Mouse (Mus musculus) limb, embryonic 11.5 days (tissue): ENCODE results near the gene Dmrta2. TPM values are rescaled to one million over a fixed set of nuclear protein-coding genes. Genes with fewer than 3 reads are reported as not detected.

Source experiments
- ATAC-seq: fragments of 200-750 bp; cut with Nextera tagmentation; 2 replicates; pipeline ENCODE4 v1.8.0; 2017; ENCODE audit warnings: low read depth; ENCODE audit not compliant: insufficient number of reproducible peaks, low FRiP score, low TSS enrichment
- DNase-seq: peaks from one replicate; pipeline ENCODE4 v3.0.0-alpha.2; 2015; ENCODE audit warnings: low spot score
- H3K27ac ChIP-seq: fragments of 300-500 bp; sonication (generic); replicated peaks from 2 replicates; pipeline ENCODE4 v1.5.1; 2014; ENCODE audit warnings: low read depth, mild to moderate bottlenecking, low read length
- H3K27me3 ChIP-seq: fragments of 300-500 bp; sonication (generic); 2 replicates; pipeline ENCODE4 v1.6.1; 2014; ENCODE audit warnings: mild to moderate bottlenecking, low read length, mixed read lengths; ENCODE audit not compliant: control insufficient read depth, insufficient read depth
- H3K36me3 ChIP-seq: fragments of 300-500 bp; sonication (generic); 2 replicates; pipeline ENCODE4 v1.6.1; 2014; ENCODE audit warnings: mild to moderate bottlenecking, low read length, moderate library complexity, mixed read lengths; ENCODE audit not compliant: control insufficient read depth, insufficient read depth
- H3K4me1 ChIP-seq: fragments of 300-500 bp; sonication (generic); 2 replicates; pipeline ENCODE4 v1.6.1; 2014; ENCODE audit warnings: low read length, mixed read lengths; ENCODE audit not compliant: control insufficient read depth, insufficient read depth
- H3K4me2 ChIP-seq: fragments of 300-500 bp; sonication (generic); 2 replicates; pipeline ENCODE4 v1.6.1; 2014; ENCODE audit warnings: low read depth, mild to moderate bottlenecking, moderate library complexity; ENCODE audit not compliant: severe bottlenecking
- H3K4me3 ChIP-seq: fragments of 300-500 bp; sonication (generic); 2 replicates; pipeline ENCODE4 v1.5.1; 2014; ENCODE audit warnings: low read depth, low read length
- H3K9ac ChIP-seq: fragments of 300-500 bp; sonication (generic); 2 replicates; pipeline ENCODE4 v1.6.1; 2014; ENCODE audit warnings: mild to moderate bottlenecking, low read length
- H3K9me3 ChIP-seq: fragments of 300-500 bp; sonication (generic); 2 replicates; pipeline ENCODE4 v1.6.1; 2016; ENCODE audit warnings: low read length; ENCODE audit not compliant: control insufficient read depth
- WGBS: fragments of 180-500 bp; shearing (Covaris S2); extraction: QIAGEN DNeasy Blood & Tissue Kit; methylation state at CpG from one replicate; pipeline ENCODE4 v1.1.7; 2014; 5-methylcytosine and 5-hydroxymethylcytosine counted together
- polyA plus RNA-seq: library from polyadenylated mRNA; unstranded; fragments of >200 nt; fragmentation: Nextera tagmentation; extraction: Ambion mirVana; gene quantifications from 2 replicates; pipeline ENCODE4 v1.2.1, GENCODE M21; 2014

Gene Dmrta2
- polyA plus RNA-seq, 1 experiment from 2014 or later: 0.40 TPM

DNA sequence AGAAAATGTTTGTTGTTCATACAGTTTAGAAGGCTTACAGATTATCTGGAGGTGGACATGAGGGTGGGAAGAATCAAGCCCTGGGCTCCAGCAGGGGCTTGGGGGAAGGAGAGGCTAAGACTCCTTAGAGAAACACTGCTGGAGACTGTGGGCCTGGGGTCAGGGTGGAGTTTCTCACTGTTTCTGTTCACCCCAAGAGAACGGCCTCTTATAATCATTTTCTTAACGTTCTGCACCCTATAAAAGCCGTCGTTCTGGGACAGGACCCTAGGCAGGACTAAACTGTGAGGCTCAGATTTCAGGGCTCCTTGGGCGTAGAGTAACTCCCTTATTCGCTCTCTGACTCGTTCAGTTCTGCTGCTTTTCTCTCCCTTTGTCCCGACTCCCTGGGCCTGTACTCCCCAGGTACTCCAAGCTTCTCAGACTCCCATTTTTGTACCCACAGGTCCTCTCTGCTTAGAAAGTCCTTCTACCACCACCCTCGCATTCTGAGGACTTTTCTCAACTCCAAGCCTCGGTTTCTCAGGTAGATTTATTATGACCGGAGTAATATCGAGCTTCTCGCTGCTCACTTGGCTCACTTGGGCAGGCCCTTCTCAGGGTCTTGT is 9.0 kb downstream of the Dmrta2 start:
- peaks cover 12% of the 10 kb centered on the region for H3K4me1 ChIP-seq
- H3K9ac ChIP-seq: no peak overlapping the region
- H3K27me3 ChIP-seq: peaks cover 78% of the 10 kb centered on the region
- peak; percentile 44 for DNase-seq
- WGBS: 2% methylated on average over 13 of the region's 13 CpGs
- no peak overlapping the region for H3K4me3 ChIP-seq
- H3K9me3 ChIP-seq: no peaks in the 10 kb centered on the region
- H3K27ac ChIP-seq: no peak overlapping the region
- no peak for ATAC-seq
- H3K4me2 ChIP-seq: no peak overlapping the region
- H3K36me3 ChIP-seq: no peaks in the 10 kb centered on the region

DNA sequence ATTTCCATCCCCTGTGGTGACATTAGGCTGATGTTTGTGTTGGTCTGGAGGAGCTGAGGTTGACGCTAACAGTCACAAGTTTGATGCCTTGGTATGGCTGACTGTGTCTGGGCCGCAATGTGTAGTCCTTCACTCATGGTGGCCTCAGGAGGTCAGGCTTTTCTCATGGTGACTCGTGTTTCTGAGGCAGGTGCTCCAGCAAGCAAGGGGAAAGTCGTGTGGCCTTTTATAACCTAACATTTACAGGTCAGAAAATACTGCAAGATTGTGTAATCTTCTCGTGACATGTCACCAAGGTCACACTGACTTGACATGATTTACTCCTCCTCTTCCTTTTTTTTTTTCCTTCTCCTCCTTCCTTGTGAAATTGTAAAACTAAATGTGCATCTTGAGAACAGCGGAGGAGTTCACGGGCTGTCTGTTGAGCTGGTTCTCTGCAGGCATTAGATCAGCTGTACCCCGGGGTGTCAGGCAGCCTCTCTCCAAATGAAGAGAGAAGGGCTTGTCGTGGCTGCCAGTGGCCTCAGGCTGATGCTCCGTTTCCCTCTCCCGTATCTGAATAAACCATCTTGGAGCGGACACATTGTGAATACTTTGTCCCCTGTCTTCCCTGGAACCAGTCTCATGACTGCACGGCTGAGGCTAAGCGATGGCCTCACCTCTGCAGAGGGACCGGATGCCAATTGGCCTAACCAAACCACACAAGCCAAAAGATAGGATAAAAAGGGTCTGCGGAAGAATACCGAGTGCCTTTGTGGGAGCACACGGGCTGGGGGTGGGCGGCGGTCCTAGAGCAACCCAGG is 9.9 kb downstream of the Dmrta2 start:
- 2% methylated on average over 20 of the region's 20 CpGs for WGBS
- no peaks in the 10 kb centered on the region for H3K36me3 ChIP-seq
- no peaks in the 10 kb centered on the region for H3K9me3 ChIP-seq
- H3K9ac ChIP-seq: no peak overlapping the region
- peaks cover 69% of the 10 kb centered on the region for H3K27me3 ChIP-seq
- DNase-seq: peak; percentile 29
- peaks cover 9% of the 10 kb centered on the region; the same call in 1 of the 2 replicates for H3K4me1 ChIP-seq
- no peak for ATAC-seq
- no peak overlapping the region for H3K4me3 ChIP-seq
- no peak overlapping the region for H3K27ac ChIP-seq
- H3K4me2 ChIP-seq: no peak overlapping the region

DNA sequence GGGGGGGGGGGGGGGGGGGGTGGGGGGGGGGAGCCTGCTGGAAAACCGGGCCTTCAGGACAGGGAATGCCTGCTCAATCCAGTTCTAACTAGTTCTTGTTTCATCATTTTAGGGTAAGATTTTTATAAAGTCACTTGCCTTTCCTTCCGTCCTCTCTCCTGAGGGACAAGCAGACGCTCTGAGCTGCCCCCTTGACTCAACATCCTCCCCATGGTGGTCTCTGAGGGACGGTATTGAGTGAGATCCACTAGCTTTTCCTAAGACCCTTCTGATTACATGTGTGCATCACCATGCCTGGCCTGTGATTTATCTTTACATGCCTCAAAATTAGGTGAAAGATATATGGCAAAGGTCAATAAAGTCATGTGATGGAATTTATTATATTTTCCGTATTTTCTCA is 10.6 kb downstream of the Dmrta2 start:
- Histone ChIP-seq H3K4me3 (no peak overlapping the region), H3K27ac (no peak overlapping the region), H3K4me2 (no peak overlapping the region)

DNA sequence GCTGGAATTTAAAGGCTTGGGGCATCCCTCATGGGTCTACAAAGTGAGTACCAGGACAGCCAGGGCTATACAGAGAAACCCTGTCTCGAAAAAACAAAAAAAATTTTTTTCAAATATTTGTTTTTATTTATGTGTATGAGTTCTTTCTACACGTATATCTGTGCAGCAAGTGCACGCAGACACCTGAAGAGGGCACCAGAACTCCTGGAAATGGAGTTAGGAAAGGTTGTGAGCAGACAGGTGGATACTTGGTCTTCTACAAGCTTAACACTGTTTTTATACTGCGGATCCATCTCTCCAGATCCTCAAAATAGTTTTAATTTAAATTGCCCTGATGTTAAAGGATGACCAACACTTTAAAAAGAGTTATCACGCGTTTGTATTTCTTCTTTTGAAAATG is 11.4 kb downstream of the Dmrta2 start:
- no peaks in the 10 kb centered on the region for H3K9me3 ChIP-seq
- H3K36me3 ChIP-seq: no peaks in the 10 kb centered on the region
- no peak overlapping the region for H3K27ac ChIP-seq
- 0 out of 2 replicates have a peak, but pooled peaks cover 2% of the 10 kb centered on the region for H3K4me1 ChIP-seq
- no peak overlapping the region for H3K4me3 ChIP-seq
- peaks cover 57% of the 10 kb centered on the region for H3K27me3 ChIP-seq
- H3K9ac ChIP-seq: no peak overlapping the region
- ATAC-seq (no peak), DNase-seq (peak; percentile 20)
- 39% methylated on average over 6 of the region's 6 CpGs for WGBS
- no peak overlapping the region for H3K4me2 ChIP-seq

More for the DNA sequence above, 10.6 kb downstream of the Dmrta2 start:
- DNase-seq (peak; percentile 18), ATAC-seq (no peak)
- Histone ChIP-seq H3K9me3 (no peaks in the 10 kb centered on the region), H3K27me3 (peaks cover 64% of the 10 kb centered on the region), H3K9ac (no peak overlapping the region), H3K4me1 (peaks cover 9% of the 10 kb centered on the region; the same call in 1 of the 2 replicates), H3K36me3 (no peaks in the 10 kb centered on the region)
- WGBS: 9% methylated on average over 4 of the region's 5 CpGs

DNA sequence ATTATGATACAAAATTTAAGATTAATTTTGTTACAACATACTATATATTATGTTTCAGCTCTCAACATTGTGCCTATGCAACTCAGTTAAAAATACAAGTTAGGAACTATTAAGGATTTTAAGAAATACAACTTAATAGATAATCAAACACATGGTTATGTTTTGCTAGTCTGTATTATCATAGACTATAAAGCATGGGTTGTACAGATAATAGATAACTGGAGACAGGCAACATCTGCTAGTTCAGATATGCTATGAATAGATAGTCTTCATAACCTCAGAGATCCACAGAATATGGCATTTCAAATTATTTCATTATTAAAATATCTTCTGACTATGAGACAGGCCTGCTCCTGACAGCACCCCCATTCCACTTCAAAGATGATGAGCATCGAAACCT is 28.2 kb downstream of the Dmrta2 start:
- H3K36me3 ChIP-seq: no peaks in the 10 kb centered on the region
- 97% methylated on average over 1 of the region's 1 CpGs for WGBS

DNA sequence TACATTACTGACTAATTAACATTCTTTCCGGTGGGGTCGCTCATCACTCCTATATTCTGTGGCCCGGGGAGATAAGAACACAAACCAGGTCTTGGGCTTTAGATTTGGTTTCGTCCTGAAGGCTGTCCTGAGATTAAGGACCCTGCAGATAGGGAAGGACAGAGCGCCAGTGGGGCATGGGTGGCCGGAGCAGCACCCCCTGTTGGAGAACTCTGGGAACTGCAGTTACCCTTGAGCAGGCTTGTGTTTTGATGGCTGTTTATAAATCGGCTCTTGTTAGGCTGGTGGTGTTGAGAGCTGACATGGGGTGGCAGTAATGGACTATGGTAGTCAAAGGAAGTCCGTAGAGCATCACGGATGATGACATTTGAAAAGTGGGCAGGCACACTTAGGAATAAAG is 41.3 kb downstream of the Dmrta2 start:
- Histone ChIP-seq H3K4me3 (no peak overlapping the region), H3K9ac (no peak overlapping the region), H3K9me3 (no peaks in the 10 kb centered on the region), H3K27ac (no peak overlapping the region), H3K4me2 (no peak overlapping the region), H3K4me1 (no peaks in the 10 kb centered on the region), H3K27me3 (0 out of 2 replicates have a peak, but pooled peaks cover 4% of the 10 kb centered on the region), H3K36me3 (no peaks in the 10 kb centered on the region)
- WGBS: 44% methylated on average over 9 of the region's 9 CpGs
- DNase-seq (peak; percentile 44), ATAC-seq (no peak)

More for the DNA sequence above, 28.2 kb downstream of the Dmrta2 start:
- ATAC-seq (no peak), DNase-seq (no peak)
- Histone ChIP-seq H3K4me2 (no peak overlapping the region), H3K9ac (no peak overlapping the region), H3K27ac (no peak overlapping the region), H3K4me1 (no peaks in the 10 kb centered on the region), H3K4me3 (no peak overlapping the region), H3K27me3 (no peaks in the 10 kb centered on the region), H3K9me3 (no peaks in the 10 kb centered on the region)

DNA sequence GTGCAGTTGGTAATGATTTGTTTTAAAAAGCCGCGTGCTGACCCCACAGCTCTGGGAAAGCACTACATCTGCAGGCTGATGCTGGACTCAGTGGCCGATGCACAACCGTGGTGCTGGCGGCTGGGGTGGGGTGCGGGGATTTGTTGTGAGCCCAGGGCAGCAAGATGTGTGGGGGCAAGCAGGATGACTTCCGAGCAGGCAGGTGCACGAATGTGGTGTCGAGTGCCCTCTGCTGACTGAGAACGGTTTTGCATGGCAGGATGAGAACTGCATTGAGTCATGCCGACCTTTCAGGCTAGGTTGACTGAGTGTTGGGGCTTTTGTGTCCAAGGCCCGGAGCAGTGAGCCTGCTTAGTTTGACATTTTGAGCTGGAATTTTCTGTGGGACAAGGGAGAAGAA is 42.4 kb downstream of the Dmrta2 start:
- DNase-seq: peak; percentile 92
- H3K4me1 ChIP-seq: no peaks in the 10 kb centered on the region
- ATAC-seq: peak; percentile 18; the same call in 1 of the 2 replicates
- no peak overlapping the region for H3K9ac ChIP-seq
- 0 out of 2 replicates have a peak, but pooled peaks cover 4% of the 10 kb centered on the region for H3K27me3 ChIP-seq
- peak overlapping the region; percentile 24; the same call in 1 of the 2 replicates for H3K4me2 ChIP-seq
- WGBS: 13% methylated on average over 12 of the region's 12 CpGs
- H3K9me3 ChIP-seq: no peaks in the 10 kb centered on the region
- no peak overlapping the region for H3K27ac ChIP-seq
- H3K36me3 ChIP-seq: no peaks in the 10 kb centered on the region
- H3K4me3 ChIP-seq: no peak overlapping the region

DNA sequence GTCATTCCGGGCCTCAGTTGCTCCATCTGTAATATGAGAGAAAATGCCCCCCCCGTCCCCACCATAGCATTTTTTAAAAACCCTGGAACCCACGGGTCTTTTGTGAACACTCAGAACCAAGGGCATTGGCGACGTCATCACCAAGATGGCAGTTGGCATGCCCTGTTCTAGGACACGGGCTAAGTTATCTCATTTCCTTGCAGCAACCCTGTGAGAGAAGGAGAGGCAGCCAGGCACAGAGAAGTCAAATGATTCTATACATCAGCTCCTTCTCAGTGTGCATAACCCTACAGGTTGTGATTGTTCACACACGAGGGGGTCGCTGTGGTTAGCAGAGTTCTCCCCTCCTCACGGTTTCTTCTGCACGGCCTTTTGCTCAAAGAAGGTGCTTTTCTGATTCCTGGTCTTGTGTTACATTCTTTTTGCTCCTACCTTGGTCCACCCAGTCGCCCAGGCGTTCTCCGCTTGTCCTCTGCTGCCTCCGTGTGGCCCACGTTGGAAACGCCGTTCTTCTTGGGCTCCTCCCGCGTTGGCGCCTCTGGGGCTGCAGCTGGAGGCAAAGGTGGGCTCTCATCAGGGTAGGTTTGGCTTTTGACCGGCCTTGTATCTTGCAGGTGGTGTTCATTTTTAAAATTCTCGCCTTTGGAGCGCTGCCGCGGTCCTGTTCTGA is 44.2 kb downstream of the Dmrta2 start:
- 0 out of 2 replicates have a peak, but pooled peaks cover 4% of the 10 kb centered on the region for H3K27me3 ChIP-seq
- H3K27ac ChIP-seq: no peak overlapping the region
- WGBS: 17% methylated on average over 25 of the region's 25 CpGs
- peak; percentile 58; the same call in 1 of the 2 replicates for ATAC-seq
- no peak overlapping the region for H3K4me3 ChIP-seq
- H3K36me3 ChIP-seq: no peaks in the 10 kb centered on the region
- 0 out of 2 replicates have a peak overlapping the region, but pooled peaks have one; percentile 20 for H3K4me2 ChIP-seq
- H3K4me1 ChIP-seq: no peaks in the 10 kb centered on the region
- no peaks in the 10 kb centered on the region for H3K9me3 ChIP-seq
- H3K9ac ChIP-seq: no peak overlapping the region
- peak; percentile 95 for DNase-seq
